Mouse (Mus musculus): ENCODE measurements at regions not wholly inside any gene's neighbourhood (a gene's known extent, or its start where the extent isn't known, plus 50 kb on each side); places are given as distances from the start of the nearest gene placed in this dataset.

- no peak overlapping the region for H3K4me3 ChIP-seq (ENCODE audit: low read depth, low read length)
- no peaks in the 10 kb centered on the region for H3K27me3 ChIP-seq (ENCODE audit: control insufficient read depth, insufficient read depth, low read depth, low read length)
- no peaks in the 10 kb centered on the region for H3K9me3 ChIP-seq (replicated peaks; ENCODE audit: control insufficient read depth, low read length)
- H3K27ac ChIP-seq (ENCODE audit: low read length) = no peak overlapping the region
- no peak overlapping the region for H3K4me2 ChIP-seq (ENCODE audit: low read depth, low read length)
- H3K36me3 ChIP-seq (ENCODE audit: control insufficient read depth, insufficient read depth) = no peaks in the 10 kb centered on the region
- no peaks in the 10 kb centered on the region for H3K4me1 ChIP-seq (ENCODE audit: control insufficient read depth, low read depth, low read length)
- ATAC-seq (ENCODE audit: low read depth) = no peak
- 50% methylated on average over 1 of the region's 1 CpGs for WGBS (ENCODE audit: insufficient replicate concordance)
- H3K9ac ChIP-seq (ENCODE audit: low read depth, low read length) = no peak overlapping the region
Observed at GRCm38 (mm10) chr12:74474741-74475140, 158.5 kb upstream of the Gm11042 start.

- 40% methylated on average over 4 of the region's 4 CpGs for whole genome bisulfite sequencing (ENCODE audit: insufficient replicate concordance)
- H3K9me3 ChIP-seq (replicated peaks; ENCODE audit: control insufficient read depth, low read length) = no peaks in the 10 kb centered on the region
- ATAC-seq (ENCODE audit: low read depth) = no peak
- H3K27me3 ChIP-seq (ENCODE audit: control insufficient read depth, insufficient read depth, low read depth, low read length) = no peaks in the 10 kb centered on the region
- H3K36me3 ChIP-seq (ENCODE audit: control insufficient read depth, insufficient read depth) = no peaks in the 10 kb centered on the region
- no peaks in the 10 kb centered on the region for H3K4me1 ChIP-seq (ENCODE audit: control insufficient read depth, low read depth, low read length)
- H3K4me3 ChIP-seq (ENCODE audit: low read depth, low read length) = no peak overlapping the region
- no peak overlapping the region for H3K9ac ChIP-seq (ENCODE audit: low read depth, low read length)
- no peak overlapping the region for H3K4me2 ChIP-seq (ENCODE audit: low read depth, low read length)
- no peak overlapping the region for H3K27ac ChIP-seq (ENCODE audit: low read length)
Observed at GRCm38 (mm10) chr12:74458521-74458920, 142.3 kb upstream of the Gm11042 start.

DNA sequence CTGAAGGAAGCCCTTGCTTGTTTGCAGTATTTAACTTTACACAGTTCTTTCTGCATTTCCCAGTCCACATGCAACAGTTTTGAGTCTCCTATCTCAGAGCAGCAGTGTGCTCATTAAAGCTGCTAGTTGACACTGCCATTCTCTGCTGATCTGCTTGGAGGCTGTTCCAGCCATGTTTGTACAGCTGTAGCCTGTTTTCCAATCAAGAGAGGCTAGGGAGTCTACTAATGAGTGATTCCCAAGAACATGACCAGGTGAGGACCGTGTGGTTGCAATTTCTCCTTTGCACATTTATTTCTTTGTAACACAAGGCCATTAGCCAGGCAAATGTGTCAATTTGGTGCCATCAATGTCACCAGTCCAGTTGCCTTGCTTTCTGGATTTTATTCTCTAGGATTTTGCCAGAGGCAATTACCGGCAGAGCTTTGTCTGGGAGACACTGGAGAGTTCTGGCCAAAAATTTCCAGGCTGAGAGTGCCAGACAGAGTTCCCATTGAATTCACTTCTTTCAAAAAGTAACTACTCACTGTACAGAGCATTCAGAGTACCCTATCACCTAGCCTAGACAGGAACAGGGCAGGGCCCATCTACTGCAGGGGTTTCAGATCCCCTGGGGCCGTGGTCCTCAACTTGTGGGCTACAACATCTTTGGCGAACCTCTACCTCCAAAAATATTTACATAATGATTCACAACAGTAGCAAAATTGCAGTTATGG lies 136.3 kb upstream of the Gm11042 start:
- no peaks in the 10 kb centered on the region for H3K27me3 ChIP-seq (ENCODE audit: control insufficient read depth, insufficient read depth, low read depth, low read length)
- H3K9me3 ChIP-seq (replicated peaks; ENCODE audit: control insufficient read depth, low read length) = no peaks in the 10 kb centered on the region
- H3K9ac ChIP-seq (ENCODE audit: low read depth, low read length) = no peak overlapping the region
- no peak overlapping the region for H3K4me3 ChIP-seq (ENCODE audit: low read depth, low read length)
- no peak overlapping the region for H3K4me2 ChIP-seq (ENCODE audit: low read depth, low read length)
- H3K27ac ChIP-seq (ENCODE audit: low read length) = no peak overlapping the region
- H3K36me3 ChIP-seq (ENCODE audit: control insufficient read depth, insufficient read depth) = no peaks in the 10 kb centered on the region
- WGBS (ENCODE audit: insufficient replicate concordance) = 59% methylated on average over 4 of the region's 4 CpGs
- H3K4me1 ChIP-seq (ENCODE audit: control insufficient read depth, low read depth, low read length) = no peaks in the 10 kb centered on the region
- ATAC-seq (ENCODE audit: low read depth) = no peak

- H3K4me2 ChIP-seq (ENCODE audit: low read depth, low read length) = no peak overlapping the region
- H3K27ac ChIP-seq (ENCODE audit: low read length) = no peak overlapping the region
- 59% methylated on average over 4 of the region's 4 CpGs for WGBS (ENCODE audit: insufficient replicate concordance)
- H3K9me3 ChIP-seq (replicated peaks; ENCODE audit: control insufficient read depth, low read length) = no peaks in the 10 kb centered on the region
- H3K4me3 ChIP-seq (ENCODE audit: low read depth, low read length) = no peak overlapping the region
- H3K9ac ChIP-seq (ENCODE audit: low read depth, low read length) = no peak overlapping the region
- H3K27me3 ChIP-seq (ENCODE audit: control insufficient read depth, insufficient read depth, low read depth, low read length) = no peaks in the 10 kb centered on the region
- H3K36me3 ChIP-seq (ENCODE audit: control insufficient read depth, insufficient read depth) = no peaks in the 10 kb centered on the region
- H3K4me1 ChIP-seq (ENCODE audit: control insufficient read depth, low read depth, low read length) = no peaks in the 10 kb centered on the region
- ATAC-seq (ENCODE audit: low read depth) = no peak
Observed at GRCm38 (mm10) chr12:74448248-74448647, 132.1 kb upstream of the Gm11042 start.

DNA sequence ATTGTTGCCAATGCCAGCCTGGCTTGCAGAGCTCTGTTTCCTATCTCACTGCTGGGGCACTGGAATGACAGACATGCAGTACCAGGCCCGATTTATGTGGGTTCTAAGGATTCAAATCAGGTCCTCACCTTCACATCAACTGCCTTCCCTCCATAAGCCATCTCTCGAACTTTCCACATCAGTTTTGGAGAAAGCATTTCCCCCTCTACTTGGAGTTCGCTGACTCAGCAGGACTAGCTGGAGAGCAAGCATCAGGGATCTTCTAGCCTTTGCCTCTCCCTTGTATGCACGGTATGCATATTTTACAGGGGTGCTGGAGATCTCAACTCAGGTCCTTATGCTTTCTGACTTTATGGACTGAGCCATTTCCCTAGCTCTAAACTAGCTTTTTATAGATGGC lies 118.7 kb upstream of the Gm11042 start:
- Histone ChIP-seq H3K27ac (ENCODE audit: low read length) (no peak overlapping the region), H3K36me3 (ENCODE audit: control insufficient read depth, insufficient read depth) (no peaks in the 10 kb centered on the region), H3K4me3 (ENCODE audit: low read depth, low read length) (no peak overlapping the region), H3K9me3 (replicated peaks; ENCODE audit: control insufficient read depth, low read length) (no peaks in the 10 kb centered on the region), H3K4me1 (ENCODE audit: control insufficient read depth, low read depth, low read length) (no peaks in the 10 kb centered on the region), H3K4me2 (ENCODE audit: low read depth, low read length) (no peak overlapping the region), H3K27me3 (ENCODE audit: control insufficient read depth, insufficient read depth, low read depth, low read length) (no peaks in the 10 kb centered on the region), H3K9ac (ENCODE audit: low read depth, low read length) (no peak overlapping the region)
- WGBS (ENCODE audit: insufficient replicate concordance) = 57% methylated on average over 4 of the region's 4 CpGs
- ATAC-seq (ENCODE audit: low read depth) = no peak

DNA sequence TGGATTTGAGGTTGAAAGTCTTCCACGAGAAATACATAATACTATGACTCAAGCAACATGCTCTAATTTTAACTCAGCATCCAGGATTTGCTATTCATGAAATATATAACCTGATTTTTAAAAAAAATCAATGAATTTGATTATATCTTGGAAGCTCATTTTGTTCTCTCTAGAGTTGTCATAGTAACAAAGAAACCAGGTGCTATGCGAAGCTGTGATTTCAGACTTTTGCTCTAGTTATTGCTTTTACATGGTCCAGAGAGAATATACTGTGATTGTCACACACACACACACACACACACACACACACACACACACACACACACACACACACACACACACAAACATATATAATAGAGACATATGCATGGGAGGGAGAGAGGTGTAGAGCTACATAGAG lies 98.5 kb upstream of the Gm11042 start:
- Histone ChIP-seq H3K4me2 (ENCODE audit: low read depth, low read length) (no peak overlapping the region), H3K4me1 (ENCODE audit: control insufficient read depth, low read depth, low read length) (no peaks in the 10 kb centered on the region), H3K9ac (ENCODE audit: low read depth, low read length) (no peak overlapping the region), H3K27me3 (ENCODE audit: control insufficient read depth, insufficient read depth, low read depth, low read length) (no peaks in the 10 kb centered on the region), H3K27ac (ENCODE audit: low read length) (no peak overlapping the region), H3K9me3 (replicated peaks; ENCODE audit: control insufficient read depth, low read length) (no peaks in the 10 kb centered on the region), H3K36me3 (ENCODE audit: control insufficient read depth, insufficient read depth) (no peaks in the 10 kb centered on the region), H3K4me3 (ENCODE audit: low read depth, low read length) (no peak overlapping the region)
- ATAC-seq (ENCODE audit: low read depth) = no peak
- 60% methylated on average over 2 of the region's 2 CpGs for WGBS (ENCODE audit: insufficient replicate concordance)

DNA sequence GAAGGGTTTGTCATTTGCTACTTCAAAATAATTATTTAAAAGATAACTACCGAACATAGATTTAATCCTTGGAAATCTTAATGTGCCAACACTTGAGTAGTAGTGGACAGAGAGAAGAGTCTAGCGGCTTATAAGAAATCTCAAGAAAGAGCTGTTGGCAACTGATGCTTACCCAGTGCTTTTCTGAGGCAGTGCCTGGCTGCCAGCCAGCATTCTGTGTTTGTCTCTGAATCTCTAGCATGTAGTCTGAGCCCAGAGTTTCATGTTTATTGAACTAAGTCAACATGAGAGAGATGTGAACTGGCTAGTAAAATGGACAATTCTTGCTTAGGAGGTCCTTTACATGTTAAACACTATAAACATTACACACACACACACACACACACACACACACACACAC lies 94.3 kb upstream of the Gm11042 start:
- 70% methylated on average over 2 of the region's 2 CpGs for WGBS (ENCODE audit: insufficient replicate concordance)
- no peak overlapping the region for H3K9ac ChIP-seq (ENCODE audit: low read depth, low read length)
- H3K36me3 ChIP-seq (ENCODE audit: control insufficient read depth, insufficient read depth) = no peaks in the 10 kb centered on the region
- no peaks in the 10 kb centered on the region for H3K9me3 ChIP-seq (replicated peaks; ENCODE audit: control insufficient read depth, low read length)
- no peak for ATAC-seq (ENCODE audit: low read depth)
- no peak overlapping the region for H3K4me2 ChIP-seq (ENCODE audit: low read depth, low read length)
- H3K4me1 ChIP-seq (ENCODE audit: control insufficient read depth, low read depth, low read length) = no peaks in the 10 kb centered on the region
- no peak overlapping the region for H3K27ac ChIP-seq (ENCODE audit: low read length)
- H3K4me3 ChIP-seq (ENCODE audit: low read depth, low read length) = no peak overlapping the region
- no peaks in the 10 kb centered on the region for H3K27me3 ChIP-seq (ENCODE audit: control insufficient read depth, insufficient read depth, low read depth, low read length)

DNA sequence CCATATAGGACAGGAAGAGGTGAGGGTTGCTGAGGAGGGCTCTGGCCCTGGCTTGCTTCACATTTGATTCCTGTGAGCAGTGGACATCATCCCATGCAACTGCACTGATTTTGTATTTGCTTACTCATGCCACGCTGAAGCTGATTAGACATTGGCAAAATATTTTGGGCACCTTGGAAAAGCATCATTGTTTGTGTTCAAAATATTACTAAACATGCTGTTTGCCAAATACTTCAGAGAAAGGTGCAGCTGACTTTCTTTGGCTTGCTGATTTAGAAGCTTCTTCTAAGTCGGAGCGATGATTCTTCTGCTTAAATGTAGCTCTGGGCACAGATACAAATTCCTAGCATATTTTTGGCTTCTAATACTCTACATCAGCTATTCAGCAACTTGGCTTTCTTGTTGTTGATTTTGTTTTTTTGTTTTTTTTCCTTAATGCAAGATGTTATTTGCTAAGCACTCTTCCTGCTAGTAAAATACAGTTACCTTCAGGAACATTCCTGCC lies 91.4 kb upstream of the Gm11042 start:
- no peak overlapping the region for H3K4me2 ChIP-seq (ENCODE audit: low read depth, low read length)
- H3K4me1 ChIP-seq (ENCODE audit: control insufficient read depth, low read depth, low read length) = no peaks in the 10 kb centered on the region
- no peaks in the 10 kb centered on the region for H3K9me3 ChIP-seq (replicated peaks; ENCODE audit: control insufficient read depth, low read length)
- 70% methylated on average over 3 of the region's 3 CpGs for WGBS (ENCODE audit: insufficient replicate concordance)
- no peak for ATAC-seq (ENCODE audit: low read depth)
- no peaks in the 10 kb centered on the region for H3K27me3 ChIP-seq (ENCODE audit: control insufficient read depth, insufficient read depth, low read depth, low read length)
- no peak overlapping the region for H3K27ac ChIP-seq (ENCODE audit: low read length)
- H3K4me3 ChIP-seq (ENCODE audit: low read depth, low read length) = no peak overlapping the region
- no peak overlapping the region for H3K9ac ChIP-seq (ENCODE audit: low read depth, low read length)
- no peaks in the 10 kb centered on the region for H3K36me3 ChIP-seq (ENCODE audit: control insufficient read depth, insufficient read depth)

DNA sequence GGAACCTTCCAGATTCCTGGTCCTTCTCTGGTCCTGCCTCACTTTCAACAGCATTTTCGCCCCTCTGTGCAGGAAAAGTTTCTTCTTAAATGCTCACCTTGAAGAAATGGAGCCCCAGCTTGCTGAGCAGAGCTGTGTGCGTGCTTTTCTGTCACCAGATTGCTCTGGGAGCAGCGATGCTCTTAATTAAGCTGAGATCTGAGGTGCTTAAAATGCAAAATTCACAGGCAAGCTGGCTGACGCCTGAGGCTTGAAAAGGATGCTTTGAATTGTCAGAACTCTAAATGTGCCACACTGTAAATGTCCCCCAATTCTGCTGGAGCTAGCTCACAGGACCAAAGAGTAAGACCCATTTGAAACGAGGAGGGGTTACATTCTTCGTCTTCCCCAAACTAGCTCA lies 73.6 kb upstream of the Gm11042 start:
- no peak for ATAC-seq (ENCODE audit: low read depth)
- H3K4me3 ChIP-seq (ENCODE audit: low read depth, low read length) = no peak overlapping the region
- no peak overlapping the region for H3K9ac ChIP-seq (ENCODE audit: low read depth, low read length)
- H3K4me2 ChIP-seq (ENCODE audit: low read depth, low read length) = no peak overlapping the region
- H3K36me3 ChIP-seq (ENCODE audit: control insufficient read depth, insufficient read depth) = no peaks in the 10 kb centered on the region
- no peak overlapping the region for H3K27ac ChIP-seq (ENCODE audit: low read length)
- 41% methylated on average over 6 of the region's 6 CpGs for WGBS (ENCODE audit: insufficient replicate concordance)
- no peaks in the 10 kb centered on the region for H3K9me3 ChIP-seq (replicated peaks; ENCODE audit: control insufficient read depth, low read length)
- no peaks in the 10 kb centered on the region for H3K27me3 ChIP-seq (ENCODE audit: control insufficient read depth, insufficient read depth, low read depth, low read length)
- H3K4me1 ChIP-seq (ENCODE audit: control insufficient read depth, low read depth, low read length) = no peaks in the 10 kb centered on the region

Data from liver, embryonic 16.5 days (tissue).